Mouse (Mus musculus): ENCODE measurements around the gene Map7d1. TPM values are rescaled to one million over a fixed set of nuclear protein-coding genes. Genes with fewer than 3 reads are reported as not detected.

The Map7d1 gene
- polyA plus RNA-seq, 1 experiment = 45.5 TPM

DNA sequence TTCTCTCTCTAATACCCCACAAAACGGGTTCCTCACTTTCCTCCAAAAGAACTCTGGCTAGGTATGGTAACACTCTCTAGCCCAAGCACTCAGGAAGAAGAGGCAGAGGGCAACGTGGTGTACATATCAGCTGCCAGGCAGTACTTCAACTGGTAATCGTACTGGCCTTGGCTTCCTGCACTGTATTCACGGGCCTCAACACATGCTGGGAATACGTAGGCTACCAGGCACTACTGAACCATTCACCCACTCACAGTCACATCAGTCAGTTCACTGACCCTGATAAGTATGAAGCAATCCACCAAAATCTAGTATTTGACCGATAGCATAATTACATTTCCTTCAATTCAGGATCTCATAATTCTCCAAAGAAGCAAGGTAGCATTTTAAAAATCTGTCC is 56.6 kb downstream of the Map7d1 start:
- peak overlapping the region; percentile 37 for H3K4me3 ChIP-seq (replicated peaks; ENCODE audit: control insufficient read depth, low read depth, low read length)
- peaks cover 10% of the 10 kb centered on the region for H3K4me1 ChIP-seq (ENCODE audit: control insufficient read depth, insufficient read depth, low read length)
- WGBS = 26% methylated on average over 6 of the region's 6 CpGs
- TF ChIP-seq CTCF (IDR thresholded peaks at IDR 0.05; ENCODE audit: control insufficient read depth, insufficient read depth, low read length) = no peak
- no peak for TF ChIP-seq POLR2A (IDR thresholded peaks at IDR 0.05; ENCODE audit: borderline replicate concordance, control insufficient read depth, low read depth, low read length)
- H3K27ac ChIP-seq (ENCODE audit: control insufficient read depth, insufficient read depth, low read depth, low read length, poor library complexity) = no peak overlapping the region

- no peak for TF ChIP-seq POLR2A (IDR thresholded peaks at IDR 0.05; ENCODE audit: borderline replicate concordance, control insufficient read depth, low read depth, low read length)
- no peak for TF ChIP-seq CTCF (IDR thresholded peaks at IDR 0.05; ENCODE audit: control insufficient read depth, insufficient read depth, low read length)
- Histone ChIP-seq H3K27ac (ENCODE audit: control insufficient read depth, insufficient read depth, low read depth, low read length, poor library complexity) (no peak overlapping the region), H3K4me3 (replicated peaks; ENCODE audit: control insufficient read depth, low read depth, low read length) (no peak overlapping the region), H3K4me1 (ENCODE audit: control insufficient read depth, insufficient read depth, low read length) (peaks cover 5% of the 10 kb centered on the region)
- 42% methylated on average over 3 of the region's 3 CpGs for WGBS
These were observed 58.7 kb downstream of the Map7d1 start for GRCm38 (mm10) chr4:126197485-126197884.

DNA sequence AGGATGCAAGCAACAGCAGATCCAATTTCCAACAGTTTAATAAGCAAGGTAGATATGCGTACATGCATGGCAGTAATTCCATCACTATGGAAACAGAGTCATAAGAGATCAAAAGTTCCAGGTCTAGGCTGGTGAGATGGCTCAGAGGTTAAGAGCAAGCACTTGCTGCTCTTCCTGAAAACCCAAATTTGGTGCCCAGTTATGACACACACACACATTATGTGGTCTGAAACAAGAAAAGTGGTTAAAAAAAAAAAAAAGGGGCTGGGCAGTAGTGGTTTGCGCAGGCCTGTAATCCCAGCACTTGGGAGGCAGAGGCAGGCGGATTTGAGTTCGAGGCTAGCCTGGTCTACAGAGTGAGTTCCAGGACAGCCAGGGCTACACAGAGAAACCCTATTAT is 61.2 kb downstream of the Map7d1 start:
- 64% methylated on average over 4 of the region's 4 CpGs for WGBS
- no peak for TF ChIP-seq CTCF (IDR thresholded peaks at IDR 0.05; ENCODE audit: control insufficient read depth, insufficient read depth, low read length)
- no peak for TF ChIP-seq POLR2A (IDR thresholded peaks at IDR 0.05; ENCODE audit: borderline replicate concordance, control insufficient read depth, low read depth, low read length)
- Histone ChIP-seq H3K4me3 (replicated peaks; ENCODE audit: control insufficient read depth, low read depth, low read length) (no peak overlapping the region), H3K4me1 (ENCODE audit: control insufficient read depth, insufficient read depth, low read length) (peaks cover 2% of the 10 kb centered on the region), H3K27ac (ENCODE audit: control insufficient read depth, insufficient read depth, low read depth, low read length, poor library complexity) (no peak overlapping the region)

- Histone ChIP-seq H3K27ac (ENCODE audit: control insufficient read depth, insufficient read depth, low read depth, low read length, poor library complexity) (no peak overlapping the region), H3K4me1 (ENCODE audit: control insufficient read depth, insufficient read depth, low read length) (no peaks in the 10 kb centered on the region; the same call in 1 of the 2 replicates), H3K4me3 (replicated peaks; ENCODE audit: control insufficient read depth, low read depth, low read length) (no peak overlapping the region)
- TF ChIP-seq CTCF (IDR thresholded peaks at IDR 0.05; ENCODE audit: control insufficient read depth, insufficient read depth, low read length) (no peak), POLR2A (IDR thresholded peaks at IDR 0.05; ENCODE audit: borderline replicate concordance, control insufficient read depth, low read depth, low read length) (no peak)
These were observed 61.9 kb downstream of the Map7d1 start for GRCm38 (mm10) chr4:126194216-126194615.

GRCm38 (mm10) chr4:126190636-126191035 is 65.5 kb downstream of the Map7d1 start:
- 94% methylated on average over 2 of the region's 2 CpGs for WGBS
- no peak overlapping the region for H3K4me3 ChIP-seq (replicated peaks; ENCODE audit: control insufficient read depth, low read depth, low read length)

GRCm38 (mm10) chr4:126187096-126187495 is 69.0 kb downstream of the Map7d1 start:
- WGBS = 91% methylated on average over 3 of the region's 3 CpGs

More at GRCm38 (mm10) chr4:126190636-126191035, 65.5 kb downstream of the Map7d1 start:
- Histone ChIP-seq H3K27ac (ENCODE audit: control insufficient read depth, insufficient read depth, low read depth, low read length, poor library complexity) (no peak overlapping the region), H3K4me1 (ENCODE audit: control insufficient read depth, insufficient read depth, low read length) (no peaks in the 10 kb centered on the region)
- TF ChIP-seq CTCF (IDR thresholded peaks at IDR 0.05; ENCODE audit: control insufficient read depth, insufficient read depth, low read length) (no peak), POLR2A (IDR thresholded peaks at IDR 0.05; ENCODE audit: borderline replicate concordance, control insufficient read depth, low read depth, low read length) (no peak)

GRCm38 (mm10) chr4:126183034-126183433 is 73.1 kb downstream of the Map7d1 start:
- Histone ChIP-seq H3K27ac (ENCODE audit: control insufficient read depth, insufficient read depth, low read depth, low read length, poor library complexity) (no peak overlapping the region), H3K4me3 (replicated peaks; ENCODE audit: control insufficient read depth, low read depth, low read length) (no peak overlapping the region), H3K4me1 (ENCODE audit: control insufficient read depth, insufficient read depth, low read length) (no peaks in the 10 kb centered on the region)
- 91% methylated on average over 5 of the region's 5 CpGs for WGBS
- TF ChIP-seq CTCF (IDR thresholded peaks at IDR 0.05; ENCODE audit: control insufficient read depth, insufficient read depth, low read length) = no peak
- TF ChIP-seq POLR2A (IDR thresholded peaks at IDR 0.05; ENCODE audit: borderline replicate concordance, control insufficient read depth, low read depth, low read length) = no peak

More at GRCm38 (mm10) chr4:126187096-126187495, 69.0 kb downstream of the Map7d1 start:
- Histone ChIP-seq H3K27ac (ENCODE audit: control insufficient read depth, insufficient read depth, low read depth, low read length, poor library complexity) (no peak overlapping the region), H3K4me3 (replicated peaks; ENCODE audit: control insufficient read depth, low read depth, low read length) (no peak overlapping the region), H3K4me1 (ENCODE audit: control insufficient read depth, insufficient read depth, low read length) (no peaks in the 10 kb centered on the region)
- no peak for TF ChIP-seq POLR2A (IDR thresholded peaks at IDR 0.05; ENCODE audit: borderline replicate concordance, control insufficient read depth, low read depth, low read length)
- TF ChIP-seq CTCF (IDR thresholded peaks at IDR 0.05; ENCODE audit: control insufficient read depth, insufficient read depth, low read length) = no peak

Other genes starting within 250 kb of the Map7d1 start
- 39.0 and 158 TPM in 2 replicates for gene Csf3r, start 231.8 kb downstream of the Map7d1 start, polyA plus RNA-seq (2011; ENCODE audit: insufficient read depth, insufficient read length, low replicate concordance, missing spikeins)
- gene Mrps15, start 209.4 kb downstream of the Map7d1 start, polyA plus RNA-seq (2011; ENCODE audit: insufficient read depth, insufficient read length, low replicate concordance, missing spikeins) = 75.0 and 98.1 TPM in 2 replicates
- gene Oscp1, start 197.8 kb downstream of the Map7d1 start, polyA plus RNA-seq (2011; ENCODE audit: insufficient read depth, insufficient read length, low replicate concordance, missing spikeins) = 1.3 and 8.2 TPM in 2 replicates
- 6.6 and 21.2 TPM in 2 replicates for gene Lsm10, start 159.7 kb downstream of the Map7d1 start, polyA plus RNA-seq (2011; ENCODE audit: insufficient read depth, insufficient read length, low replicate concordance, missing spikeins)
- 7.5 and 14.0 TPM in 2 replicates for gene Stk40, start 152.4 kb downstream of the Map7d1 start, polyA plus RNA-seq (2011; ENCODE audit: insufficient read depth, insufficient read length, low replicate concordance, missing spikeins)
- gene Eva1b, start 108.6 kb downstream of the Map7d1 start, polyA plus RNA-seq (2011; ENCODE audit: insufficient read depth, insufficient read length, low replicate concordance, missing spikeins) = 5.7 and 7.1 TPM in 2 replicates
- gene Sh3d21, start 92.9 kb downstream of the Map7d1 start, polyA plus RNA-seq (2011; ENCODE audit: insufficient read depth, insufficient read length, low replicate concordance, missing spikeins) = 1.0 TPM in 1 of 2 replicates, not detected in the other
- 133 and 198 TPM in 2 replicates for gene Thrap3, start 53.6 kb downstream of the Map7d1 start, polyA plus RNA-seq (2011; ENCODE audit: insufficient read depth, insufficient read length, low replicate concordance, missing spikeins)
- 24.1 and 32.5 TPM in 2 replicates for gene Trappc3, start 6.0 kb upstream of the Map7d1 start, polyA plus RNA-seq (2011; ENCODE audit: insufficient read depth, insufficient read length, low replicate concordance, missing spikeins)
- gene Col8a2, start 30.4 kb upstream of the Map7d1 start, polyA plus RNA-seq (2011; ENCODE audit: insufficient read depth, insufficient read length, low replicate concordance, missing spikeins) = 0.57 TPM in 1 of 2 replicates, not detected in the other
- gene Adprhl2, start 65.4 kb upstream of the Map7d1 start, polyA plus RNA-seq (2011; ENCODE audit: insufficient read depth, insufficient read length, low replicate concordance, missing spikeins) = 11.4 and 20.2 TPM in 2 replicates
- 0.65 TPM in 1 of 2 replicates, not detected in the other for gene Tekt2, start 69.3 kb upstream of the Map7d1 start, polyA plus RNA-seq (2011; ENCODE audit: insufficient read depth, insufficient read length, low replicate concordance, missing spikeins)
- 1.9 and 5.2 TPM in 2 replicates for gene Ago3, start 173.2 kb upstream of the Map7d1 start, polyA plus RNA-seq (2011; ENCODE audit: insufficient read depth, insufficient read length, low replicate concordance, missing spikeins)
- 5.9 and 15.4 TPM in 2 replicates for gene Ago1, start 212.2 kb upstream of the Map7d1 start, polyA plus RNA-seq (2011; ENCODE audit: insufficient read depth, insufficient read length, low replicate concordance, missing spikeins)